Mouse (Mus musculus) hindbrain, embryonic 11.5 days (tissue): ENCODE measurements around the gene Ssmem1. TPM values are rescaled to one million over a fixed set of nuclear protein-coding genes. Genes with fewer than 3 reads are reported as not detected.

Source experiments
- ATAC-seq: fragments of 200-750 bp; cut with Nextera tagmentation; 2 replicates; pipeline ENCODE4 v1.8.0; 2017; ENCODE audit warnings: mild to moderate bottlenecking, moderate TSS enrichment, moderate library complexity; ENCODE audit not compliant: low FRiP score
- DNase-seq: peaks from one replicate; pipeline ENCODE4 v3.0.0-alpha.2; 2015; ENCODE audit warnings: low spot score
- H3K27ac ChIP-seq: fragments of 300-500 bp; sonication (generic); 2 replicates; pipeline ENCODE4 v1.5.1; 2014; ENCODE audit warnings: mild to moderate bottlenecking, low read depth, low read length
- H3K27me3 ChIP-seq: fragments of 300-500 bp; sonication (generic); 2 replicates; pipeline ENCODE4 v1.6.1; 2014; ENCODE audit warnings: mild to moderate bottlenecking, low read length, moderate library complexity, mixed read lengths; ENCODE audit not compliant: control insufficient read depth, insufficient read depth
- H3K36me3 ChIP-seq: fragments of 300-500 bp; sonication (generic); 2 replicates; pipeline ENCODE4 v1.6.1; 2014; ENCODE audit warnings: mild to moderate bottlenecking, low read length, moderate library complexity, mixed read lengths; ENCODE audit not compliant: control insufficient read depth, insufficient read depth
- H3K4me1 ChIP-seq: fragments of 300-500 bp; sonication (generic); replicated peaks from 2 replicates; pipeline ENCODE4 v1.6.1; 2014; ENCODE audit warnings: low read length, mixed read lengths; ENCODE audit not compliant: control insufficient read depth, insufficient read depth
- H3K4me2 ChIP-seq: fragments of 300-500 bp; sonication (generic); replicated peaks from 2 replicates; pipeline ENCODE4 v1.6.1; 2014; ENCODE audit warnings: mild to moderate bottlenecking, low read depth, low read length
- H3K4me3 ChIP-seq: fragments of 300-500 bp; sonication (generic); 2 replicates; pipeline ENCODE4 v1.5.1; 2014; ENCODE audit warnings: low read depth, low read length
- H3K9ac ChIP-seq: fragments of 300-500 bp; sonication (generic); 2 replicates; pipeline ENCODE4 v1.6.1; 2014; ENCODE audit warnings: low read depth, low read length
- H3K9me3 ChIP-seq: fragments of 300-500 bp; sonication (generic); 2 replicates; pipeline ENCODE4 v1.6.1; 2016; ENCODE audit warnings: low read length; ENCODE audit not compliant: control insufficient read depth
- WGBS: fragments of 180-500 bp; shearing (Covaris S2); extraction: QIAGEN DNeasy Blood & Tissue Kit; methylation state at CpG from one replicate; pipeline ENCODE4 v1.1.7; 2014; 5-methylcytosine and 5-hydroxymethylcytosine counted together
- polyA plus RNA-seq: library from polyadenylated mRNA; unstranded; fragments of >200 nt; fragmentation: Nextera tagmentation; extraction: Ambion mirVana; gene quantifications from 2 replicates; pipeline ENCODE4 v1.2.1, GENCODE M21; 2014

Ssmem1 gene
- polyA plus RNA-seq, 1 experiment from 2014 or later: 0.37 TPM

DNA sequence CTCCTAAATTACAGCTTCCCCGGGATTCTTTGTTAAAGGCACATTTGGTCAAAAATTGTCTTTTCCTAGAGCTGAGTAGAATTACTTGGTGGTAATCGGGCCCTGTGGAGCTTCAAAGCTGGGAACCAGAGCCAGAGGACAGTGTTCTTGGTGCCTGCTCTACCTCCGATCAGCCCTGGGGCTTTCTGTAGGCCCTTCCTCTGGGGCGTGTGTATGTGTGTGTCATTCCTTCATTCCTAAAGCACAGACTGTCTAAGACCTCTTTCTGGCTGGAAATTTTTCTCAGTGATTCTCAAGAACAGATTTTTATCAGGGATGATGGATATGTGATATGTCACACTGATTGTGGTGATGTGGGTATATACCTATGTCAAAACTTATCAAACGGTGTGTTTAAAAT, 29.2 kb downstream of the Ssmem1 start:
- DNase-seq: no peak
- Histone ChIP-seq H3K9ac (no peak overlapping the region), H3K36me3 (no peaks in the 10 kb centered on the region), H3K4me2 (no peak overlapping the region), H3K27ac (no peak overlapping the region), H3K4me3 (no peak overlapping the region), H3K9me3 (no peaks in the 10 kb centered on the region), H3K27me3 (no peaks in the 10 kb centered on the region), H3K4me1 (no peaks in the 10 kb centered on the region)
- 72% methylated on average over 5 of the region's 5 CpGs for WGBS
- no peak for ATAC-seq

DNA sequence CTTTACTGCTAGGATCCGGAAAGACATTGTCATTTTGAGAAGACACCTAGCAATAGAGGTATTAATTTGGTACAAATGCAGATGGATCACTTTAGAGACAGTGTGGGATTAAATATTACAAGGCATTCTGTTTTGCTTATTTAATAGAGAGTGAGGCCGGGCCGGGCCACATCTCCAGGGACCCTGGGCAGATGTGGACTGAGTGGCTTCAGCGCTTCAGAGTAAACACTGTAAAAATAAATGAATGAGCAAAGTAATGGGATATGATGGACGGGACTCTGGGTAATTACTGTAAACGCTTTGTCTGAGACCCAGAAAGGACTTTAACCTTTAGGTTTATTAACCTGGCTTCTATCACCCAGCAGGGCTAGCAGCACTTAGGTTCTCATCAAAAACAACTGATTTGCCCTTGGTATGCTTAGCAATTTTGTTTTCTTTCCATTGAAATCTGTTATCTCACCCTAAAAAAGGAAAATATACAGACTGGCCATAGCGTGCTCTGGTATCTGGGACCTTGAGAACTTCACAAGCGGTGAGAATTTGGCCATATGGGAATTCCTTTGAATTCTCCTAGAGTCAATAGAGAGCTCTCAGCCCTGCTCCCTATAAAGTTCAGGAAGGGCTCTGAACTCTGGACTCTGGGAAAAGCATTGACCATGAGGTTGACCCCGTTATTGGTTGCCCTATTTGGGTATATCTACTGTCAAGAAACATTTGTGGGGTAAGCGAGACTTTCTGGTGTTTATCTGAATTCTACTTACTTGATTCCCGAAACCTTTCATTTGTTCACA, 31.6 kb downstream of the Ssmem1 start, which contains the start of gene Cpa2:
TSS of gene Cpa2 (plus strand) at position 574 of the 791 bp plus-strand sequence.
- no peak within 1 kb of the TSS for H3K4me2 ChIP-seq
- no peaks in the 10 kb centered on the region for H3K36me3 ChIP-seq
- no peaks in the 10 kb centered on the region for H3K27me3 ChIP-seq
- peaks cover 2% of the 10 kb centered on the region; the same call in 1 of the 2 replicates for H3K4me1 ChIP-seq
- no peak for ATAC-seq
- H3K27ac ChIP-seq: no peak within 1 kb of the TSS
- 74% methylated on average over 11 of the region's 11 CpGs for WGBS
- DNase-seq: no peak
- no peak within 1 kb of the TSS for H3K9ac ChIP-seq
- H3K9me3 ChIP-seq: no peaks in the 10 kb centered on the region
- no peak within 1 kb of the TSS for H3K4me3 ChIP-seq

DNA sequence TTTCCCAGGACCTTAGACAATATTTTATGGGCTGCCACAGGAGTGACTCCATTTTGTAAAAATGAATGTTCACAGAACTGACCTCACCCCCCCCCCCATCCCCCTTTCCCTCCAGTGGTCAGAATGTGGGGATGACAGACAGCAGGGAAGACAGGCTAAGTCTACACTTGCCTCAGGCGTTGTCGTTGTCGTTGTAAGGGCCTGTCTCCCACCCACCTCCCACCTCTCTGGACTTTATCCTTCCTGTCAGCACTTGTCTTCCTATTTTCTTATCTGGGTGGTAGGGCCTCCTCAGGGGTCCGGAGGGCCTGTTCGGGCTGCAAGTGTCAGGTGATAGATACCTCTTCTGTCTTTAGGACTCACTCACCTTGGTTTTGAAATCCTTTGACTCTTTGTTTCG, 32.6 kb downstream of the Ssmem1 start:
- no peaks in the 10 kb centered on the region for H3K27me3 ChIP-seq
- no peak overlapping the region for H3K27ac ChIP-seq
- no peaks in the 10 kb centered on the region for H3K36me3 ChIP-seq
- H3K9ac ChIP-seq: no peak overlapping the region
- WGBS: 73% methylated on average over 6 of the region's 6 CpGs
- peaks cover 2% of the 10 kb centered on the region for H3K4me1 ChIP-seq
- no peaks in the 10 kb centered on the region for H3K9me3 ChIP-seq
- no peak overlapping the region for H3K4me2 ChIP-seq
- no peak for DNase-seq
- no peak overlapping the region for H3K4me3 ChIP-seq
- no peak for ATAC-seq

DNA sequence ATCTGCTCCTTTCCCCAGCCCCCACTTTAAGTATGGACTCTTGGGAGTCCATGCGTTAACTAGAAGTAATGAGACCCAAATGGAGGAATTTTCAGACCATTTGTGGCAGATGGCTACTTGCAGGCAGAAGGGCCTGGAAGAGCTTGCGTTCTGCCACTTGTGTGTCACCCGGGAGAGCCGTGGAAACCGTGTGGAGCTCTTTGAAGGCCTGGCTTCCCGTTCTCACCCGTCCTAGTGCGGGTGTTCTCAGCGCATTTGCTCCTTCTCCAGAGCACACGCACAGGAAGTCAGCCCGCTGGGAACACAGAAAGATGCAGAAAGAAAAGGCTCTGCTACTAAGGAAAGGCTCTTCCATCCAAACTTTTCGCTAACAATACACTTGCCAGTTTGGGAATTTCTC, 33.4 kb downstream of the Ssmem1 start:
- H3K27ac ChIP-seq: no peak overlapping the region
- DNase-seq: peak; percentile 33

DNA sequence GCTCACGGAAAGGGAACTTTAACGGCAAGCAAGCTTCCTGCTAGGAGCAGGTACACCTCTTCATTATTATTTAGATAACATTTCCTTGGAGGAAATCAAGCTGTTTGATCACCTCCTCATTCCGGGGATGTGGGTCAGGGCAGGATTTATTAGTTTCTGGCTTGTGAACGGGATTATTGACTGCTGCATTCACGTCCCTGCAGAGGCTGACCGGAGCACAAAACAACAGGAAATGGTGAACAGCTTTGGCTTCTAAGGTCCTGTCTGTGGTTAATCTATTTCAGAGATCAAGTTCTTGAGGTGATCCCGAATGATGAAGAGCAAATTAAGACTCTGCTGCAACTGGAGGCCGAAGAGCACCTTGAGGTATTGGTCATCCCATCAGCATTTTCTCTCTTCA, 34.2 kb downstream of the Ssmem1 start:
- WGBS: 46% methylated on average over 8 of the region's 8 CpGs
- no peaks in the 10 kb centered on the region for H3K36me3 ChIP-seq
- H3K4me2 ChIP-seq: no peak overlapping the region
- H3K27ac ChIP-seq: no peak overlapping the region
- no peaks in the 10 kb centered on the region for H3K9me3 ChIP-seq
- peaks cover 2% of the 10 kb centered on the region for H3K4me1 ChIP-seq
- DNase-seq (no peak), ATAC-seq (no peak)
- no peak overlapping the region for H3K4me3 ChIP-seq
- H3K27me3 ChIP-seq: no peaks in the 10 kb centered on the region
- no peak overlapping the region for H3K9ac ChIP-seq

More for the DNA sequence above, 33.4 kb downstream of the Ssmem1 start:
- Histone ChIP-seq H3K27me3 (no peaks in the 10 kb centered on the region), H3K4me3 (no peak overlapping the region), H3K9ac (no peak overlapping the region), H3K4me1 (peaks cover 2% of the 10 kb centered on the region), H3K9me3 (no peaks in the 10 kb centered on the region), H3K36me3 (no peaks in the 10 kb centered on the region), H3K4me2 (no peak overlapping the region)
- ATAC-seq: no peak
- 51% methylated on average over 12 of the region's 12 CpGs for WGBS

DNA sequence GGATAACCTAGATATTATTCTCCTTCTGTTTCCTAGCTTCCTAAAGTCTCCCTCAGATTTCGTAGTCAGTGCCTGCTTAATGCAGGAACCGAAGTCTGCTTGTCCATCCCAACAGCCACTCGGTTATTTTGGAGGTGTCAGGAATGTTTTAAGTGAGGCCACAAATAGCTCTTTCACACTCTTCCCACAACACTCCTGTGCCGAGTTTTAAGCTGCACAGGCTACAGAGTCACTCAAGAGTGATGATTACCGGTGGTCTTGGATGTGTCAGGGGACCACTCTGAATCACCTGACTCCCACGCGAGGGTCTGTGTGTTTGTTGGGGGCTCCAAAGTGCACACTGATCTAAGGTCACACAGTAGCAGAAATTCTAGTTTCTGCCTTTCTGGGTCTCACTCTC, 36.0 kb downstream of the Ssmem1 start:
- Histone ChIP-seq H3K4me2 (no peak overlapping the region), H3K27me3 (no peaks in the 10 kb centered on the region), H3K4me3 (no peak overlapping the region), H3K4me1 (peaks cover 5% of the 10 kb centered on the region), H3K27ac (0 out of 2 replicates have a peak overlapping the region, but pooled peaks have one; percentile 30), H3K9me3 (no peaks in the 10 kb centered on the region), H3K9ac (no peak overlapping the region), H3K36me3 (no peaks in the 10 kb centered on the region)
- 78% methylated on average over 7 of the region's 7 CpGs for WGBS
- no peak for ATAC-seq
- no peak for DNase-seq

DNA sequence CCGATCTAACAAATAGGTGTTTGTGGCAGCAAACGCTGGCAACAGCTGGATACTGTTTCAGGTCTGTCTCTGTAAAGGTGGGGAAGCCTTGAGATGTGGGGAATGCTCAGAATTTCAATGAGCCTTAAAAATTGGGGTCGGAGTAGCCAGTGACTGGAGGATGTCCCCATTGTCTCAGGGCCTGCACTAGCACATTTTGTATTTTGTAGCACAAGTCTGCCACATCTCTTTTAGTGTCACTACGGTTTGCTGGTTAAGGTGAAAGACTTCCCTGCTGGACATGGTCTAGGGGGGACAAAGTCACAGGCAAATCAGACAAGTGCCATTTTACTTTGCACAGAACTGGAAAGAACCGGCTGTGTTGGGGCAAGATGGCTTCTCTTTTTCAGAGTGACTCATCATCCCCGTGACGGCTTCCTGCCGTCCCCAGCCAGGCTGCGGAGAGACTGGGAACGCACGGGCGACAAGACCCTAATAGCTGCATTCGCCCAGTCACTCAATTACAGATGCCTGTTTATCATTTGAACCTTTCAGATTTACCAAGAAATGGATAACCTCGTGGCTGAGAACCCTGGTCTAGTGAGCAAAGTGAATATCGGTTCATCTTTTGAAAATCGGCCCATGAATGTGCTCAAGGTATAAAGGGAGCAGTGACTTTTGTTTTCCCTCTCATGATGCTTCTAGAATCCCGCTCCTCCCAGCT, 37.1 kb downstream of the Ssmem1 start:
- no peaks in the 10 kb centered on the region for H3K9me3 ChIP-seq
- WGBS: 8% methylated on average over 17 of the region's 17 CpGs
- H3K4me2 ChIP-seq: peak overlapping the region; percentile 40
- H3K36me3 ChIP-seq: no peaks in the 10 kb centered on the region
- H3K27ac ChIP-seq: peak overlapping the region; percentile 95
- no peaks in the 10 kb centered on the region for H3K27me3 ChIP-seq
- H3K9ac ChIP-seq: peak overlapping the region; percentile 46; the same call in 1 of the 2 replicates
- peak; percentile 74 for DNase-seq
- peaks cover 5% of the 10 kb centered on the region for H3K4me1 ChIP-seq
- peak; percentile 64; the same call in 1 of the 2 replicates for ATAC-seq
- H3K4me3 ChIP-seq: peak overlapping the region; percentile 16; the same call in 1 of the 2 replicates

DNA sequence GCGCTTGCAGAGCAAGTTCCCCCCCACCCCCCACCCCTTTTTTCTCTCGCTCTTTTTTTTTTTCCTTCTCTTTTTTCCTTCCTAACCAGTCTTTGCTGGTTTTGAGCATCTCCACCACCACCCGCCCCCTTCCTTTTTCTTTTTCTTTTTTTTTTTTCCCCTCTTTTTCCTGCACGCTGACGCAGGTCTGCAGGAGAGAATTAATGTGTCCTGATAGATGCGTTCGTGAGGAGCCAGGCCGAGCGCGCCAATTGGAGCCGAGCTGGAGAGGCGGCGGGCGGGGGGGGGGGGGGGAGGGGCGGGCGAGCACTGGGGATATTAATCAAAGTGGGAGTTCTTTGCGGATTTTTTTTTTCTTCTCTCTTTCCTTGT, 37.6 kb downstream of the Ssmem1 start:
- peak; percentile 39 for ATAC-seq
- Histone ChIP-seq H3K27me3 (no peaks in the 10 kb centered on the region), H3K4me2 (peak overlapping the region; percentile 40), H3K36me3 (no peaks in the 10 kb centered on the region), H3K4me3 (peak overlapping the region; percentile 16; the same call in 1 of the 2 replicates), H3K27ac (peak overlapping the region; percentile 95), H3K4me1 (peaks cover 5% of the 10 kb centered on the region), H3K9ac (peak overlapping the region; percentile 46; the same call in 1 of the 2 replicates), H3K9me3 (no peaks in the 10 kb centered on the region)
- peak; percentile 72 for DNase-seq
- under 1% methylated on average over 13 of the region's 17 CpGs for WGBS
